Mouse (Mus musculus) bone marrow, adult 2 months (tissue): ENCODE measurements at regions not wholly inside any gene's neighbourhood (a gene's known extent, or its start where the extent isn't known, plus 50 kb on each side); places are given as distances from the start of the nearest gene placed in this dataset.

Experiments
- CTCF ChIP-seq: fragments of 200-500 bp; IDR thresholded peaks from 2 replicates; pipeline ENCODE4 v1.5.1; 2011; ENCODE audit warnings: low read length, control low read depth; ENCODE audit not compliant: control insufficient read depth, insufficient read depth
- POLR2A ChIP-seq: fragments of 200-500 bp; IDR thresholded peaks from 2 replicates; pipeline ENCODE4 v1.6.1; 2011; ENCODE audit warnings: low read depth, mild to moderate bottlenecking, control low read depth, low read length, borderline replicate concordance; ENCODE audit not compliant: control insufficient read depth

DNA sequence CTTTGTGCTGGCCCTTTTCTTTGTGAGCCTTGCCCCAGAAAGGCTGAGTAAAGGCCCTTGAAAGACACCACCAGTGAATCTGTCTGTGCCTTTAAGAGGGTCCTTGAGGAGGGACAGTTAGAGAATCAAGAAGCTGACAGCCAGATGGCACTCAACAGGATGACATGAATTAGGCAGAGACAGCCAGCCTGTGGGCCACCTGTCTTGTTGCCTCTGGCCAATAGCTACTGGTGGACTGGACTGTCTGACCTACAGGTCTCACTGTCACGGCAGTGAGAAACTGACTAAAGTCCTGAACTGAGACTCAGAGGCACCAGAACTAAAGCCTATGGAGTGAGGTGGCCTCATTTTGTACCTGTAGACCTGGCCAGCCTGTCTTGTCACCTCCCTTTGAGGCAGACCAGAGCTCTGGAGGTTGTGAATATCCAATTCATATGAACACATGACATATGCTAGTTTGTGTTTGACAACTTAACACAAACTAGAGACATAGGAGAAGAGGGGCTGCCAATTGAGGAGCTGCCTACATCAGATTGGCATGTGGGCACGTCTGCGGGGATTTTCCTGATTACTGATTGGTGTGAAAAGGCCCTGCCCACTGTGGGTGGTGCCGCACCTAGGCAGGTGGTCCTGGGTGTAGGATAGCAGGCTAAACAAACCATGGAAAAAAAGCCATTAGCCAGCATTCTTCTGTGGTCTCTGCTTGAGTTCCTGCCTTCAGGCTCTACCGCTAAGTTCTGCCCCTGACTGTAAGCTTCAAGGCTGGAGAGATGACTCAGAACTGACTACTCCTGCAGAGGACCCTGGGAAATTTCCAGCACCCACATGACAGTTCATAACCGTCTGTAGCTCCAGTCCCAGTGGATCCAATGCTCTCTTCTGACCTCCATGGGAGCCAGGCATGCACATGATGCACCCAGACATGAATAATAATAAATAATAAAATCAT, 100.1 kb upstream of the Bod1 start:
- TF ChIP-seq CTCF (no peak), POLR2A (no peak)
